Mouse (Mus musculus) fat pad, adult 2 months (tissue): ENCODE data around the gene Cfap43.
"Not testable (repeated sequence)": the region's sequence is repeated elsewhere in the genome, so short reads cannot be mapped to it uniquely, and the experiment has no call there.

Source experiments
- DNase-seq: peaks from one replicate; pipeline ENCODE4 v3.0.0-alpha.2; 2011; ENCODE audit warnings: low read depth, low spot score; ENCODE audit errors: extremely low read depth

The Cfap43 gene

DNA sequence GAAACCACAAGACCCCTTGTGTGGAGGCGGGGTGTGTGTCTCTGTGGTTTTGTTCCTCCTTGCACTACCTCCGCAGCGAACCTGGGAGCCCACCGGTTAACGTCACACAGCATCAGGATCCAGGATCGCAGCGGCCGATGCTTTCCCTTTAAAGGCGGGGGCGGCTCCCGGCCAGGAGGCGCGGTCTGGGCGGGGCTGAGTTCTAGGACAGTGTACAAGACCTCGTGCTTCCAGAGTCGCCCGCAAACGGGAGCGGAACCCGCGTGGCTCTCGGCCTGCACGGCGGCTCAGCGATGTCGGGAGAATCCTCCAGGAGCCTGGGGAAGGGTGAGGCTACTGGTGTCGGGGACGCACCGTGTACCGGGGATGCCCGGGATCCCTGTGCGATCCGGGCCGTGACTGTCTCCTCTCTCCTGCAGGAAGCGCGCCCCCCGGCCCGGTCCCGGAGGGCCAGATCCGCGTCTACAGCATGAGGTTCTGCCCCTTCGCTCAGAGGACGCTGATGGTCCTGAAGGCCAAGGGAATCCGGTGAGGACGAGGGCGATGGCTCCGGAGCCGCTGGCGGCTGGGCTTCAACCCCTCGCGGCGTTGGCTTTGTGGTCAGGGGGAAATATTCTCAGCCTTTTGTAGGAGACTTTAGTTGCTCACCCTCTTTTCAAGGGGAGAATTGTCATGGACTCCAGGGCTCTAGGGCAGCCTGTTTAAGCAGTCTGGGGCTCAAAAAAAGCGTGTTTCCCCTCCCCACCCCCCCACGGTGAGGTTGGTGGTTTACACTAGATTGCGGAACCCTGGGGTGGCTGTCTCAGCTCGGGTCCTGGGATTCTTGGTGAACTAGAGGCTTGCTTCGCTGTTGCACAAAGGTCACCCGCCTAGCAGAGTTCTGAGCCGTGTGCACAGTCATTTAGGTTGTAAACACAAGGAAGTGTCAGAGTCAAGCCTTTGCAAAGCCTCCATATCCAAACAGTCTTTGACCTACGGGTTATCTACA is 64.0 kb downstream of the Cfap43 start, which contains the start of gene Gsto1:
Gene Gsto1 (plus strand): TSS at position 175 of the 988 bp plus-strand sequence.
- DNase-seq: no peak

DNA sequence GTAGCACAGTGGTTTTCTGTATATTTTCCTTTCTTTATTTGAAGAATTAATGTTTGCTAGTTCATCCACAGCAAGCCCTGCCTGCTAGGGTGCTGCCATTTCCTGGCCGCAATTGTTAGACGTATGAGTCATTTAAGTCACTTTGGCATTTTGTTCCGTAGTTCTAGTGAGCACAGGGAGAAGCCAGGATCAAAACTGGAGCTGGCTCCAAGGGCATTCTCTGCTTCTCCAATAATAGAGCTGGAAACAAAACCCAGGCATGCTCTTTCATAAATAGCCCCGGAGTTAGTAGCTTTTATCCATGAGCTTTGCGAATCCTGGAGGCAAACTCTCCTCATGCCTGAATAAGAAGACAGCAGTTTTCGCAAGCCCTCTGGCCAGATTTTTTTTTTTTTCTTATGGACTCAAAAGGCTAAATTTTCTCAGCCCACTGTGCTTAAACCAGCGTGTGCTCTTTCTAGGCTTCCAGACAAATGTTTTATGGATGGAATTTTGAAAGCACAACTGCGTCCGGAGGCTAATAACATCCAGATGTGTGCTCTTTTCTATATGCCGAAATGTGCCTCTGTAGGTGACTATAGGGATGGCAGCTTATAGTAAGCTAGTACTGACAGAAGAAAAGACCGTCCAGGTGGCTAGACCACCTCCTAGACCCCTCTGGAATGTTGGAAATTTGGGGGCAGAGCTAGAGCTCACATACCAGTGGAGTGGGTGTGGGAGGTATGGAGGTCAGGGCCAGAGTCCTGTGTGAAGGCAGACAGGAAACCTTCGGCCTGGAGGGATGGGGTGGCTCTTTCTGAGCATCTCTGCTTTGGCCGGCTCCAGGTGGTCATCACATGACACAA is 64.9 kb downstream of the Cfap43 start:
- DNase-seq: no peak

GRCm38 (mm10) chr19:47853053-47853452 is 66.0 kb downstream of the Cfap43 start:
- no peak for DNase-seq

- not testable (repeated sequence) for DNase-seq
Measured at GRCm38 (mm10) chr19:47852131-47852530, 67.0 kb downstream of the Cfap43 start.

DNA sequence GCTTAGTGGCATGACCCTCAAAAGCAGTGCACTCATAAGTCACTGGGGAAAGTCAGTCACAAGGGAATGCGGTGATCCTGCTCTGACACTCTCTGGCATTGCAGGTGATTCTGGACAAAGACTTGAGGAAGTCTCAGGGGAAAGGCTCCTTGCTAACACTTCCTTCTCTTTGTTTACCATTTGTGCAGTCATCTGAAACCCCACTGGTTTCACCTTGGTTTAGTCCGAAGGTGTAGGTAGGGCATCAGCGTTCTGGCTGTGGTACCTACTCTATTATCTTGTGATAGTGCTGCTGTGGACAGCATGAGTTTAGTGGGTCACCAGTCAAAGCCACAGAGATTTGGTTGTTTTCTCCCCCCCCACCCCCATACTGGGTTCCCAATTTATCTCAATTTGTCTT is 69.4 kb downstream of the Cfap43 start:
- no peak for DNase-seq

DNA sequence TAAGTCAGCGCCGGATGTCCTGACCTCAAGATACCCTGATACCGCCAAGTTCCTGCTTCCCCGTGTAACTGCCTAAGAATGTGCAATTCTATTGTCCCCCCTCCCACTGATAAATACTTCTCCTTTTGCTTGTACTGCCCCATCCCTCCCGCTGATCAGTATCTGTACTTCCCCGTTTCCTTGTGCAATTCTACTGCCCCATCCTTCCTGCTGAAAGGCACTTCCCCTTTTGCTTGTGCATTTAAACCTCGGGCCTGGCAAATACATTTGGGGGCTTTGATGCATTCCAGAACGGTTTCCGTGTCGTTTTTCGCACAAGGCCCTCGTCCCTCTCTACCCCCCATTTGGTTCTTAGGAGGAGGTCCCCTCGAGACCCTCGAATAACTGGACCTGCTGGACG is 77.9 kb downstream of the Cfap43 start:
- not testable (repeated sequence) for DNase-seq

DNA sequence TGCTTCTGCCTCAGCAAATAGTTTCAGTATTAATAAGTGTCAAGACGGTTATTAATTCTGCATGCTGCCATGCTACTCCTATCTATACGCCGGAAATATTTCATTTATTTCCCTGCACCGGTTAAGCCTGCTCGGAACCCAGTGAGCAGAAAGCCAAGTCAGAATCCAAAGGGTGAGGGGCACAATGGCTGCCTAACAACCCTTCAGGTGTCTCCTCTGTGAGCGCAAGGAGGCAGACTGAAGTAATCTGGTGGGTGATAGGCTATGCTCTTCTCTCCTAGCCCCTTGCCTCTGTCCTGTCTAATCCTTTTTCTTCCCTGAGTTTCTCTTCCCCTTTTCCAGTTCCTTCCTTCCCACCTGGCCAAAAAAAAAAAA is 81.6 kb downstream of the Cfap43 start:
- no peak for DNase-seq

DNA sequence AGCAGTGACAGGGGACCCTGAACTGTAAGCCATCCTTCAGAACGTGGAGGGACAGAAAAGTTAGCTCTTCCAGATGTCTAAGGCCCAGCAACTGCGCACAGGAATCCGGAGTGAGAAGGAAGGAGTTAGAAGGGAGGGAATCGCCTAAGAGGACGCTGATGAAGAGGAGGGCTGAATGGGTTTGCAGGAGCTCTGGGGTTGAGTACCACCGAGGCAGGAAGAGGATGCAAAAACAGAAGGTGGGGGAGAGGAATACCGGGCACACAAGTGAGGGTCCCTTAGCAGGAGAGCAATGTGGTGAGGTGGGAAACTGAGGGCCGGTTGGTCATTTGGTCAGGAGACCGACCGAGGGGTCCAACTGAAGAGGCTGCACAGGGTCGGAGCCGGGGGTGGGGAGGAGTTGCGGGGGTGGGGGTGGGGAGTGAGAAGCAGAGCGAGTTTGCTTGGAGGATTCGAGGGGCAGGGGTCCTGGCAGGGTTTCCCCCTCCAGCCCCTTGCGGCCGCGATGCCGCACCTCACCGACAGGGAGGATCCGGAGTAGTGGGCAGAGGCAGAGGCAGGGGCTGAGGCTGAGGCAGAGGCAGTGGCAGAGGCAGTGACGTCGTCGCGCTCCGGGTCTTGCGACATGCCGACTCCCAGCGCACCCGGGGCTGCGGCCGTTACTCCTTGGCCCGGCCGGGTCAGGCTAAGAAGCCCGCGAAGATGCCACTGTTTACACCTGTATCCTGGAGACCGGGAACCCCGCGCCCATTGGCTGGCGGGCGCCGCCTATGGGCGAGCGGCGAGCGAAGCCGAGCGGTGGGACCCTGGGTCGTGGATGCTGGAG is 82.2 kb downstream of the Cfap43 start:
- no peak for DNase-seq

DNA sequence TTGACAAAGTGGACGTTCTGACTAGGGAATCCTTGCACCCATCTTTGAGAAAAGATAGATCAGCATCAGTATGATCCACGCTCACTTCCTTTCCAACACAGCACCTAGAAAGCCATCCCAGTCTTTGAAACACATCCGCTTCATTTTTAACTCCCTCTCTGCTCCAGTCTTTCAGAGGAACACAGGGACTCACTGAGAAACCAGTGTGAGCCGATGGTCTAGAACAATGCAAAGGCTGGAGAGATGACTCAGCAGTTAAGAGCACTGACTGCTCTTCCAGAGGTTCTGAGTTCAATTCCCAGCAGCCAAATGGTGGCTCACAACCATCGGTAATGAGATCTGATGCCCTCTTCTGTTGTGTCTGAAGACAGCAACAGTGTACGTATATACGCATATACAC is 83.3 kb downstream of the Cfap43 start:
- no peak for DNase-seq

GRCm38 (mm10) chr19:47834614-47835013 is 84.5 kb downstream of the Cfap43 start:
- DNase-seq: no peak

GRCm38 (mm10) chr19:47832316-47832715 is 86.8 kb downstream of the Cfap43 start:
- DNase-seq: no peak

GRCm38 (mm10) chr19:47831111-47831510 is 88.0 kb downstream of the Cfap43 start:
- DNase-seq: no peak

- DNase-seq: no peak
Measured at GRCm38 (mm10) chr19:47829913-47830450, 89.1 kb downstream of the Cfap43 start.

- DNase-seq: no peak
Measured at GRCm38 (mm10) chr19:47824026-47824425, 95.1 kb downstream of the Cfap43 start.

GRCm38 (mm10) chr19:47822143-47822796 is 96.8 kb downstream of the Cfap43 start:
- DNase-seq: no peak

- DNase-seq: no peak
Measured at GRCm38 (mm10) chr19:47821494-47821872, 97.6 kb downstream of the Cfap43 start.

GRCm38 (mm10) chr19:47820832-47821493 is 98.1 kb downstream of the Cfap43 start:
- DNase-seq: no peak

GRCm38 (mm10) chr19:47817692-47818091 is 101.4 kb downstream of the Cfap43 start:
- no peak for DNase-seq

- no peak for DNase-seq
Measured at GRCm38 (mm10) chr19:47814721-47815120, 104.4 kb downstream of the Cfap43 start.
